Mouse (Mus musculus): ENCODE measurements around the gene Slc25a3.

Gene Slc25a3

DNA sequence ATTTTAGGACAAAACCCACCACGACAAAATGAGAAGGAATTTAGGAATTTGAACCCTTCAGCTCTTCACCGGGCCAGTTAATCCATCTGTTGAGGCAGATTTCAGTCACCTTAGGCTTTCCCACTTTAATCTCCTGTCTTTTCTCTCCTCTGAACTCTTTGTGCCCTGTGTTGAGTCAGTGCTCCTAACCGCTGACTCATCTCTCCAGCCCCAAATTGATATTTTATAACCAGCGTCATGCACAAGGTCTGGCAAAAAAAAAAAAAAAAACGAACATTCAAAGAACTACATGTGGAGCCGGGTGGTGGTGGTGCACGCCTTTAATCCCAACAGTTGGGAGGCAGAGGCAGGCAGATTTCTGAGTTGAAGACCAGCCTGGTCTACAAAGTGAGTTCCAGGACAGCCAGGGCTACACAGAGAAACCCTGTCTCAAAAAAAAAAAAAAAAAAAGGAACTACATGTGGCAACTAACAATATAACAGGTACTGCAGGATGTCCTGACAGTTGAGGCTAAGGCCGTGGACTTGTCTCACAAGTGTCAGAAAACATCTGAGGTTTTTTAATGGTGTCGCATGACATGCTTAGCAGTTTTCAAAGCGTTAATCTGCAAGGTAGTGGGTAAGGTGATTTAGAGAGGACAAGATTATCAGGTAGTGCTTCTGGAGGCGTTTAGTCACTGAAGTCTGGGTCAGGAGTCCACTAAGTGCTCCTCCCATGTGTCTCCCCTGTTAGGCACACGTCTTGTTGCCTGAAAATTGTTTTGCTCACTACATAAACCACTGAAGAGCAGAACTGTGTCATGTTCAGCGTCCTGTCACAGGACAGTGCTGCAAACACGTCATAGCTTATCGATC is 29.4 kb downstream of the Slc25a3 start:
- no peak for DNase-seq (ENCODE audit: low read depth, low spot score)

DNA sequence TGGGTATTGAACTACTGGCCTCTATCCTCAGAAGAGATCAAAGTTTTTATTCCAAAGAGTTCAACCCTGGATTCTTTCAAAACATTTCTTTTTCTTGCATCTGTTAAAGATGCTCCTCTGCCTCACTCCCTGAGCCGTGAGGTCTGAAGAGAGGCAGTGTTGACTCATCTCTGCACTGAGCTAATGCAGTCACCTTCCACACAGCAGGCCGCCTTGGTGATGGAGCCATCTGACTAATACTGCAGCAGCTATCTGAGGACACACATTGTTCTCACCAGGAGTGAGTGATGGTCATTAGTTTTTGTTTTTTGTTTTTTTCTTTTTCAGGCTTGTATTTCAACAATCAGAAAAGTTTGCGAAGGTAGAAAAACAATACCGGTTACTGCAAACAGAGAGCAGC is 31.0 kb downstream of the Slc25a3 start:
- DNase-seq (ENCODE audit: low read depth, low spot score), result no peak

DNA sequence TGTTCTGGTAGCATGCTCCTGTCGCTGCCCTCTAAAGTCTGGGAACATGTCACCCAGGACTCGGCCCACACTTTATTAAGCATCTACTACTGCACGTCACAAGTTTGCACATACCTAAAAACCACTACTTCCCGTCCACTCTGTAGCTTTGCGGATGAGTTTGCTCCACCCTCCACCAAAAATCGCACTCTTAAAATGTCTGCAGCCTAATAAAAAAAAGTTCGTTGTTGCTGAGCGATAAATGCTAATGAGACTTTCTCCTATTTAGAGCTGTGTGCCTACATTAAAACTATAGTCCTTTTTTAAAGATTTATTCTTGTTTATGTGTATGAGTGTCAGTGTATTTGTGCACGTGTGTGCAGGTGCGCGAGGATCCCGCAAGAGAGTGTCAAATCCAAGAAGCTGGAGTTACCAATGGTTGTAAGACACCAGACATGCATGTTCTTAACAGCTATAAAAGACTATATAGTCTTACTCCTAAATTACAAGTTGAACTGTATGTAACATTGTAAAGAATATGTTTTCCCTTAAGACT is 40.4 kb downstream of the Slc25a3 start:
- no peak for DNase-seq (ENCODE audit: low read depth, low spot score)

GRCm38 (mm10) chr10:91082550-91083392 is 41.1 kb downstream of the Slc25a3 start, which contains the start of the genes Apaf1 and Ikbip:
Apaf1 (minus strand) TSS chr10:91082770.
Ikbip (plus strand) TSS chr10:91082940.
- peak; percentile 95 for DNase-seq (ENCODE audit: low read depth, low spot score)

GRCm38 (mm10) chr10:91081959-91082507 is 41.8 kb downstream of the Slc25a3 start:
- DNase-seq (ENCODE audit: low read depth, low spot score), result no peak

DNA sequence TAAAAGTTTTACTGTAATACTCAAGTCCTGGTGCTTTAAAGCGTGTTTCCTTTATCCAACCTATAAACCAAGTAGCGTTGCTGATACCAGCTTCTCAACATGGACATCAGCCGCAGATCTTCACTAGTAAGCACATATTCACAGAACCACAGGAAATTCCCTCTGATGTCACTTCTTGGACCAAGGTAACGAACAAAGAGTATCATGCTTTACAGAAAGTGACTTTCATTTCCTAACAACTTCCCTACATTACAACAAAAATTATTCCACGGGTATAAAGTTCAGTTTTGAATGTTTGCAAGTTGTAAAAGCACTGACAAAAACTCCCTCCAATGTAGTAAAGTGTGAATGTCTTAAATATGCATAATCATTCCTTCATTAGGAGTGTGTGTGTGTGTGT is 43.3 kb downstream of the Slc25a3 start:
- DNase-seq (ENCODE audit: low read depth, low spot score), result no peak

- DNase-seq (ENCODE audit: low read depth, low spot score), result no peak
Observed at GRCm38 (mm10) chr10:91076667-91077066, 47.2 kb downstream of the Slc25a3 start.

DNA sequence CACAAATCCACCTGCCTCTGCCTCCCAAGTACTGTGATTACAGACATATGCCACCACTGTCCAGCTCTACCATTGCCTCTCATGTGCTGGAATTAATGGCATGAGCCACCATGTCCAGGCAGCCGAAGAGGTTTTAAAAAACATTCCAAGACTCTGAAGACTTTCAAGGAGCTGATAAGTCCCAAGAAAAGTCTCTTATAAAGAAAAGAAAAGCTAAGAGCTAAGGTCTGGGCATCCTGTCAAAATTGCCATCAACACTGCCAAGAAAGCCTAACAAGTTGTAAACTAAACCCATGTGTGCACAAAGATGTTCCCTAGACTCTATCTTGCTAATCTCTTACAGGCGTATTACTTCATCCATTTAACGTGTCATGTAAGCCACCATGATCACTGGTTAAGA is 50.5 kb downstream of the Slc25a3 start:
- no peak for DNase-seq (ENCODE audit: low read depth, low spot score)

DNA sequence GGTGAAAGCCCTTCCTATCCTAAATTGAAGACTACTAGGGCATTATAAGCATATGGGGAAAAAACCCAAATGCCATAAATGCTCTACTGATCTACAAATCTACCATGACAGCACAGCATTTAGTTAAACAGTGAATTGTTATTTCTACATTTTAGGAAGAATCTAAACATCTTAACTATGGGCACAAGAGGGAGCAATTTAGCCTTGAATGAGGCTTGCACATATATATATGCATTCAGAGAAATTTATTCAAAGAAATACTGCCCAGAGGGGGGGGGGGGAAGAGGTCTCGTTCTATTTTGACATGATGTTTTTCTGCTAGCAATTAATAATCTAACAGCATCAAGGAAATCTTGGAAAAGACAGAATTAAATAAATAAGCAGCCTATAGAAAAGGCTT is 52.1 kb downstream of the Slc25a3 start:
- no peak for DNase-seq (ENCODE audit: low read depth, low spot score)
